Comparison of ENCODE assay signal across 24 mouse cellular contexts in the genomic region with DNA sequence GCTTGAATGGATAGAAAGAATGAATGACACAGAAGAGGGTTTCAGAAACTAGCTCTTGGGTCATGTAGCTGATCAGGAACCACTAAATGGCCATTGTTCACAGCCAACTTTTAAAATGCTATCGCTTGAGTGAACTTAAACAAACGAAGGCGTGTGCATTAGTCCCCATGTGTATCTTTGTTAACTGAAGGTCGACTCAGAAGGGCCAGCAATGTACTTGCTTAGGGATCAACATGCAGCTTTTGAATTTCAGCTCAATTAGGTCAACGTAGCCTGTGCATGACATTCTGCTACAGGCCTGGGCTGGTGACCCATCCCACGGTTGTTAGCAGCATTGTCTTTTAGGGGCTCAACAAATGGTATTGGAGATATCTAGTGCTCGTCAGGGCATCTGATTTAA.
DNase-seq lines count a peak whose midpoint lies in the region; ATAC-seq lines count a peak whose summit lies in the region.
"Had no signal": no experiment of that assay in that cellular context is flagged by ENCODE, and none has a peak within 500 bp of the region (broad histone marks: within the 10 kb centered on the region; RNA-seq: fewer than 3 reads in every experiment).

No protein-coding gene starts in this region.

- H3K36me3 ChIP-seq in heart, embryonic 11.5 days (ENCODE audit: control insufficient read depth, insufficient read depth, low read length) = no peaks in the 10 kb centered on the region
- H3K36me3 ChIP-seq: embryonic facial prominence, embryonic 13.5 days; embryonic facial prominence, embryonic 15.5 days; forebrain, embryonic 10.5 days; forebrain, embryonic 12.5 days had no signal

- H3K4me2 ChIP-seq in heart, embryonic 11.5 days = no peak overlapping the region
- H3K4me2 ChIP-seq: embryonic facial prominence, embryonic 13.5 days; embryonic facial prominence, embryonic 15.5 days; forebrain, embryonic 12.5 days had no signal

- no peak for ATAC-seq in heart, embryonic 11.5 days (replicated peaks; ENCODE audit: insufficient number of reproducible peaks, low FRiP score, low TSS enrichment)
- ATAC-seq: activated CD4-positive, CD25-positive, alpha-beta regulatory T cell, adult 4 months; forebrain, embryonic 14.5 days; forebrain, embryonic 16.5 days; Patski had no signal

- no peak overlapping the region for H3K9ac ChIP-seq in heart, embryonic 11.5 days (ENCODE audit: low read depth, low read length)
- H3K9ac ChIP-seq: embryonic facial prominence, embryonic 13.5 days; embryonic facial prominence, embryonic 15.5 days; forebrain, embryonic 12.5 days had no signal

- WGBS in heart, embryonic 11.5 days (ENCODE audit: insufficient replicate concordance) = 75% methylated on average over 7 of the region's 7 CpGs

- H3K9me3 ChIP-seq in heart, embryonic 11.5 days (replicated peaks; ENCODE audit: control insufficient read depth, low read length) = no peaks in the 10 kb centered on the region
- H3K9me3 ChIP-seq: embryonic facial prominence, embryonic 13.5 days; embryonic facial prominence, embryonic 15.5 days; forebrain, embryonic 10.5 days; forebrain, embryonic 12.5 days had no signal

- DNase-seq in heart, adult 11 months = peak; percentile 61
- peak; percentile 68 for DNase-seq in Muller cell, postnatal 12 days (ENCODE audit: inconsistent ontology term)
- DNase-seq in retina, embryonic 14.5 days (ENCODE audit: low spot score) = peak; percentile 80
- no peak for DNase-seq in cerebellum, adult 8-10 months
- DNase-seq in lung, postnatal 4 days = no peak
- DNase-seq: adrenal gland, adult 8-10 months; adrenal gland, postnatal 14 days; adrenal gland, postnatal 36 days; cerebellum, adult 11-12 months; cerebellum, adult 2 months; cerebellum, adult 9-11 months; cerebellum, postnatal 14 days; cerebellum, postnatal 36 days; embryo, embryonic 11 days had no signal

- H3K27me3 ChIP-seq in heart, embryonic 11.5 days (ENCODE audit: control insufficient read depth, insufficient read depth, low read length) = no peaks in the 10 kb centered on the region
- H3K27me3 ChIP-seq: embryonic facial prominence, embryonic 13.5 days; embryonic facial prominence, embryonic 15.5 days; Patski had no signal

- no peak overlapping the region for H3K27ac ChIP-seq in heart, embryonic 11.5 days (ENCODE audit: low read depth, low read length)
- H3K27ac ChIP-seq: embryonic facial prominence, embryonic 13.5 days; embryonic facial prominence, embryonic 15.5 days; forebrain, embryonic 10.5 days; forebrain, embryonic 12.5 days had no signal

- H3K4me3 ChIP-seq in heart, embryonic 11.5 days (ENCODE audit: low read depth, low read length) = no peak overlapping the region
- H3K4me3 ChIP-seq: embryonic facial prominence, embryonic 13.5 days; embryonic facial prominence, embryonic 15.5 days; erythroblast, embryonic 14.5 days; forebrain, embryonic 10.5 days; forebrain, embryonic 12.5 days had no signal

- H3K4me1 ChIP-seq in heart, embryonic 11.5 days (ENCODE audit: control insufficient read depth, insufficient read depth, low read length) = no peaks in the 10 kb centered on the region
- H3K4me1 ChIP-seq: embryonic facial prominence, embryonic 13.5 days; embryonic facial prominence, embryonic 15.5 days; forebrain, embryonic 12.5 days had no signal

Comparison
In these comparisons a context has a peak if more than half of its experiments do, and no peak if none do; other contexts are left out.
1. DNase-seq: peak in heart, adult 11 months (single experiment), Muller cell, postnatal 12 days (single experiment) and retina, embryonic 14.5 days (single experiment); none in cerebellum, adult 8-10 months (single experiment) and lung, postnatal 4 days (0 of 2).